Mouse (Mus musculus) testis, postnatal 14 days (tissue): ENCODE results near the gene Ddx19a.
"Not testable (repeated sequence)": the region's sequence is repeated elsewhere in the genome, so short reads cannot be mapped to it uniquely, and the experiment has no call there.

Source experiments
- DNase-seq: peaks from one replicate; pipeline ENCODE4 v3.0.0; 2021; ENCODE audit warnings: low spot score

Gene Ddx19a

DNA sequence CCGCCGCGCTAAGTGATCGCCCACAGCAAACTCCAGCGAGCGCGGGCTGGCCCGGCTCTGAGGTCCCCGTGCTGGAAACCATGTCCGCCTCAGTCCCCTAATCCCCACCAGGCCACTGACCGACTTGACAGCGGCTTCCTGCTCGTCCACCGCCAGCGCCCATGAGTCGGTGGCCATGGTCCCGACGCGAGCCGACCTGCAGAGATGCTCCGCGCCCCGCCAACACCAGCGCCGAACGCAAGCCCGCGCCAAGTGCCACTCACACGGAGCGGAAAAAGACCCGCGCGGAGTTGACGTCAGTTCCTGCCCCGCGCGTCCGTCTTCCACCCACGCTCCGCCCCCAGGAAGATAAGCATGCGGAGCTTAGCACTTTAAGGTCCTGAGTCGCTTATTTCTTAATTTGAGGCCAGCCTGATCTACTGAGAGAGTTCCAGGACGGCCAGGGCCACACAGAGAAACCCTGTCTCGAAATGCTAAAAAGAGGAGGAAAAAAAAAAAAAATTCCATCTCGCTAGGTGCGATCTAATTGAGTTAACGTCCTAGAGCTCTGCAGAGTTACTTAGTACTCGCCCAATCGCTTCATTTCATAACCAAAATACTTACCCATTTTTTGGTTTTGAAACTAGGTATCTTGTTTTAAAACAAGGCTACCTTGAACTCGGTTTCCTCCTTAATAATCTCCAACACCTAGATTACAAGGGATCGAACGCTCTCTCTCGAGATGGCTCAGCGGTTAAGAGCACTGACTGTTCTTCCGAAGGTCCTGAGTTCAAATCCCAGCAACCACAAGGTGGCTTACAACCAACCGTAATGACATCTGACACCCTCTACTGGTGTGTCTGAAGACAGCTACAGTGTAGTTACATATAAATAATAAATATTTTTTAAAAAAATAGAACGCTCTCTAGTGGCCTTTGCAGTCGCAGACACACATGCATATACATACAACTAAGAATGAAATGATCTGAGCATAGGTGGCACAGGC is at the start of gene Ddx19a:
Gene Ddx19a, minus strand, starts transcription at position 254 of the 985 bp plus-strand sequence.
- peak; percentile 89 for DNase-seq

DNA sequence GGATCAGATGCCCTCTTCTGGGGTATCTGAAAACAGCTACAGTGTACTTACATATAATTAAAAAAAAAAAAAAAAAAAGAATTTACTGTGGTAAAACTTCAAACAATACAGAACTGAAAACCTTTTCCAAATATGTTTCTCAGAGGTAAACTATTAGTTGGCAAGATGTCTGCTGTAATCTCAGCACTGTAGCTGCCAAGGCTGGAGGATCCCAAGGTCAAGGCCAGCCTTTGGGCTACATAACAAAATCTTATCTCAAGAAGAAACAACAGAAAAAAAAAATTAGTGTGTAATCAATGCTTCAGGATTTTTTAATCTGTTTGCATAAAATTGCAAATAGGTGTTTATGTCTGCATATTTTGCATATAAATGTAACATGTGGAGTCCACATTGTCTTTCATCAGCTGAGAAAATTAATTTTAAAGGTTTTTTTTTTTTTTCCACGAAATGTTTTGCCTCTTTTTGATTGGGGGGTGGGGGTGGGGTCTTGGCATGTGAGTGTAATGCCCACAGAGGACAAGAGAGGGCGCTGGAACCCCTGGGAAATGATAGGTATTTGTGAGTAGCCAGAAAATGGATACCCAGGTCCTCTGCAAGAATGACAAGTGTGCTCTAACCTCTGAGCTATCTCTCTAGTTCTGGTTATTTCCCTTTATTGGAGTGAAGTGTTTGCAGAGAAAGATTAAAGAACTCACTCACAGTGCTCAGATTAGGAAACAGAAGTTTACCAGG is 46.6 kb upstream of the Ddx19a start:
- DNase-seq, result peak; percentile 29

- no peak for DNase-seq
Measured at GRCm38 (mm10) chr8:111042546-111042945, 44.9 kb upstream of the Ddx19a start.

GRCm38 (mm10) chr8:111036591-111036990 is 39.0 kb upstream of the Ddx19a start:
- no peak for DNase-seq

- peak; percentile 33 for DNase-seq
Measured at GRCm38 (mm10) chr8:111034276-111034675, 36.7 kb upstream of the Ddx19a start.

- DNase-seq, result peak; percentile 100
Measured at GRCm38 (mm10) chr8:111033482-111034215, 36.0 kb upstream of the Ddx19a start.

- DNase-seq, result no peak
Measured at GRCm38 (mm10) chr8:111032916-111033315, 35.3 kb upstream of the Ddx19a start, which contains the start of gene Aars. Gene Aars, plus strand, starts transcription at chr8:111033144.

GRCm38 (mm10) chr8:111031572-111031971 is 34.0 kb upstream of the Ddx19a start, which contains the start of gene Ddx19b:
Gene Ddx19b, minus strand, starts transcription at chr8:111031751.
- DNase-seq, result peak; percentile 91

GRCm38 (mm10) chr8:111030045-111030444 is 32.4 kb upstream of the Ddx19a start:
- no peak for DNase-seq

DNA sequence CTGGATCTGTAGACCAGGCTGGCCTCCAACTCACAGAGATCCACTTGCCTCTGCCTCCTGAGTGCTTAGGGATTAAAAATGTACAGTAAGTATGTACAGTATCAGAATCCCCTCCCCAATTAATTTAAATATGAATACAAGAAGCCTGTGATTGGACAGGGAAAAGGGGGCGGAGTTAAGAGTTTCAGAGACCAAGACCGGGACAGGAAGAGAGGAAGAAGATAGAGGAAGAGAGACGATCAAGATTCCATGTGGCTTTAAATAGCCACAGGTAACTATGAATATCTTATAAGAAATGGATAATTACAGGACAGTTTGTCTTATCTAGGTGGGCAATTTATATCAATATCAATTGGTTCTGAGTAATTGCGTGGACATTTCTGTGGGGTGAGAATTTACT is 32.0 kb upstream of the Ddx19a start:
- no peak for DNase-seq

GRCm38 (mm10) chr8:111027391-111027937 is 29.9 kb upstream of the Ddx19a start:
- peak; percentile 82 for DNase-seq

DNA sequence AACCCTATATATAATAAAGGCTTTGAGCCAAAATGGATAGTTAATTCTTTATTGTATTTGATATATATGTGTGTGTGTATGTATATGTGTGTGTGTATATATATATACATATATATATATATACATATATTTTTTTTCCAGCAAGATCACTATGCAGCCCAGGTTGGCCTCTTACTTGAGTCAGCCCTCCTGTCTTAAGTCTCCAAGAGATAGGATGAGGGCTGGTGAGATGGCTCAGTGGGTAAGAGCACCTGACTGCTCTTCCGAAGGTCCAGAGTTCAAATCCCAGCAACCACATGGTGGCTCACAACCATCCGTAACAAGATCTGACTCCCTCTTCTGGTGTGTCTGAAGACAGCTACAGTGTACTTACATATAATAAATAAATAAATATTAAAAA is 29.0 kb upstream of the Ddx19a start:
- DNase-seq, result not testable (repeated sequence)

- DNase-seq, result not testable (repeated sequence)
Measured at GRCm38 (mm10) chr8:111010230-111010991, 12.8 kb upstream of the Ddx19a start.

DNA sequence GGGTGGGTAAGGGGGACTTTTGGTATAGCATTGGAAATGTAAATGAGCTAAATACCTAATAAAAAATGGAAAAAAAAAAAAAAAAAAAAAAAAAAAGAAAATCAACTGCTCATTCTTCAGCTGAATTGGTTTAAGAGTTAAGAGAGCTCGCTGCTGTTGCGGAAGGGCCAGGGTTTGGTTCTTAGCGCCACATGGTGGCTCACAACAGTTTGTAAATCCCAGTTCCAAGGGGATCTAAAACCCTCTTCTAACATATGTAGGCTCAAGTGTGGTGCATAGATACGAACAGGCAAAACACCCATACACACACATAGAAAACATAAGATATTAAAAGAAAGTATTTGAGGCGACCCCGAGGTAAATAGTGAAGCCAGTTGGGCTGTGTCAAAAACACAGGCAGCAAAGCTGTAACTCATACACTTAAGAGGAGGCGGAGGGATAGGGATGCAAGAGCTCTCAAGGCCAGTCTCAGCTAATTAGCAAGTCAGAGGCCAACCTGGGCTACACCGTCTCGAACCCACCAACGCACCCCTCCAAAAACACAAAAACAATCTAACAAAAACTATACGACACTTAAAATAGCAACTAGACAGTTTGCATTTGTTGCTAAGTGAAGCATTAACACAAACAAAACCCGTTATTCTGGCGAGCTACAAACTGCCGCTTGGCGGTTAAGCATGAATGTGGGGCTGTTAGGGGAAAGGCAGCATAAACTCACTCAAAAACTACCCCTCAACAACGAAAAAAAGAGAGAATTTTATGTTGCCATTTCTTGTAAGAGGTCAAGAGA is 764 bp downstream of the Ddx19a start:
- no peak for DNase-seq

- DNase-seq, result no peak
Measured at GRCm38 (mm10) chr8:110990017-110990416, 7.6 kb downstream of the Ddx19a start.

- DNase-seq, result no peak
Measured at GRCm38 (mm10) chr8:110987805-110988744, 9.5 kb downstream of the Ddx19a start.

GRCm38 (mm10) chr8:110981304-110981703 is 16.3 kb downstream of the Ddx19a start:
- DNase-seq, result no peak

- not testable (repeated sequence) for DNase-seq
Measured at GRCm38 (mm10) chr8:110977987-110978386, 19.6 kb downstream of the Ddx19a start.

DNA sequence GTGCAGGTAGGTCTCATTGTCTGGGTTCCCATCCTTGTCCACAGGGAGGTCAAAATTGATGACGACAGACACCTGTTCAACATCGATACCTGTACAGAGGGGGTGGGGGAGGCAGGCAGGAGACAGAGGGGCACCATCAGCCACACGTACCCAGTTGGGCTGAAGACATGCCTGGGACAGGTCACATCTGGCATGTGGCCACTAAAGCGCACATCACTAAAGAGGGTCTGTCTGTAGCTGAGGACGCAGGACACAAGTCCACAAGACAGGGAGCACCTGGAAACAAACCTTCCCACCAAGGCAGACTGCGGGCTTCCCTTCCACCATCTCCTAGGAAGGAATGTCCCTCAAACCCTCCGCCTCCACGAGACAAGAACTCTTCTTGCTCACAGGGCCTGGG is 21.1 kb downstream of the Ddx19a start:
- not testable (repeated sequence) for DNase-seq
